In genomic region chr13:8995990-8996786, GRCm38 (mm10) we compare ENCODE assay signal across 7 mouse cellular contexts. TPM values are rescaled to one million over a fixed set of nuclear protein-coding genes. Genes with fewer than 3 reads are reported as not detected.
DNase-seq lines count a peak whose midpoint lies in the region; ATAC-seq lines count a peak whose summit lies in the region.

TSS of gene Gtpbp4 (minus strand) at chr13:8996083.

- no peaks in the 10 kb centered on the region for H3K9me3 ChIP-seq in embryonic facial prominence, embryonic 11.5 days (replicated peaks; ENCODE audit: control insufficient read depth, low read length)
- H3K9me3 ChIP-seq in limb, embryonic 10.5 days (replicated peaks) = no peaks in the 10 kb centered on the region
- no peaks in the 10 kb centered on the region for H3K9me3 ChIP-seq in midbrain, embryonic 13.5 days

- WGBS in embryonic facial prominence, embryonic 11.5 days = under 1% methylated on average over 51 of the region's 51 CpGs
- WGBS in limb, embryonic 10.5 days = 1% methylated on average over 51 of the region's 51 CpGs
- under 1% methylated on average over 51 of the region's 51 CpGs for WGBS in midbrain, embryonic 13.5 days

- H3K27me3 ChIP-seq in embryonic facial prominence, embryonic 11.5 days (ENCODE audit: control insufficient read depth, insufficient read depth, low read length) = no peaks in the 10 kb centered on the region
- H3K27me3 ChIP-seq in limb, embryonic 10.5 days (ENCODE audit: low read depth, poor library complexity, severe bottlenecking) = no peaks in the 10 kb centered on the region
- H3K27me3 ChIP-seq in midbrain, embryonic 13.5 days = no peaks in the 10 kb centered on the region

- no peaks in the 10 kb centered on the region; the same call in 1 of the 2 replicates for H3K36me3 ChIP-seq in embryonic facial prominence, embryonic 11.5 days (replicated peaks; ENCODE audit: control insufficient read depth, insufficient read depth, low read depth, low read length)
- H3K36me3 ChIP-seq in limb, embryonic 10.5 days = peaks cover 18% of the 10 kb centered on the region
- peaks cover 8% of the 10 kb centered on the region; the same call in 1 of the 2 replicates for H3K36me3 ChIP-seq in midbrain, embryonic 13.5 days

- peak within 1 kb of the TSS; percentile 88 for H3K9ac ChIP-seq in embryonic facial prominence, embryonic 11.5 days (replicated peaks; ENCODE audit: low read length)
- H3K9ac ChIP-seq in midbrain, embryonic 13.5 days (replicated peaks) = peak within 1 kb of the TSS; percentile 86

- H3K4me3 ChIP-seq in embryonic facial prominence, embryonic 11.5 days (ENCODE audit: low read depth, low read length) = peak within 1 kb of the TSS; percentile 97
- peak within 1 kb of the TSS; percentile 86 for H3K4me3 ChIP-seq in limb, embryonic 10.5 days
- H3K4me3 ChIP-seq in midbrain, embryonic 13.5 days (replicated peaks) = peak within 1 kb of the TSS; percentile 96

- peak; percentile 97 for ATAC-seq in embryonic facial prominence, embryonic 11.5 days (replicated peaks; ENCODE audit: insufficient number of reproducible peaks, low FRiP score, low TSS enrichment, low read depth)
- ATAC-seq in granulocyte monocyte progenitor cell, adult 5-6 weeks (replicated peaks; ENCODE audit: poor library complexity, severe bottlenecking) = peak; percentile 85
- peak; percentile 99 for ATAC-seq in midbrain, embryonic 13.5 days

- DNase-seq in adrenal gland, postnatal 14 days = peak; percentile 97
- peak; percentile 98 for DNase-seq in embryonic facial prominence, embryonic 11.5 days (ENCODE audit: low spot score)
- DNase-seq in kidney, adult 11 months = peak; percentile 97
- DNase-seq in limb, embryonic 10.5 days (ENCODE audit: low spot score) = peak; percentile 98
- DNase-seq in spleen, adult 12 weeks (ENCODE audit: low spot score) = peak; percentile 92

- peak within 1 kb of the TSS; percentile 59; the same call in 1 of the 2 replicates for H3K27ac ChIP-seq in embryonic facial prominence, embryonic 11.5 days (replicated peaks; ENCODE audit: low read depth, low read length)
- peak within 1 kb of the TSS; percentile 90 for H3K27ac ChIP-seq in limb, embryonic 10.5 days
- H3K27ac ChIP-seq in midbrain, embryonic 13.5 days = peak within 1 kb of the TSS; percentile 79

- peak within 1 kb of the TSS; percentile 77 for H3K4me2 ChIP-seq in embryonic facial prominence, embryonic 11.5 days (ENCODE audit: low read depth, low read length)
- peak within 1 kb of the TSS; percentile 93 for H3K4me2 ChIP-seq in midbrain, embryonic 13.5 days (replicated peaks)

- no peaks in the 10 kb centered on the region for H3K4me1 ChIP-seq in embryonic facial prominence, embryonic 11.5 days (ENCODE audit: control insufficient read depth, insufficient read depth, low read length)
- H3K4me1 ChIP-seq in limb, embryonic 10.5 days = peaks cover 10% of the 10 kb centered on the region
- H3K4me1 ChIP-seq in midbrain, embryonic 13.5 days (replicated peaks) = peaks cover 21% of the 10 kb centered on the region

RNA-seq across cellular contexts. Expression of gene Gtpbp4, which starts in this region (rescaled TPM):
- total RNA-seq in adrenal gland, postnatal 14 days (2021) = 59.5 and 65.7 TPM in 2 replicates
- 108 and 113 TPM in 2 replicates for polyA plus RNA-seq in embryonic facial prominence, embryonic 11.5 days (2014; fragmentation: Nextera tagmentation; extraction: Ambion mirVana)
- total RNA-seq in granulocyte monocyte progenitor cell, adult 5-6 weeks (2014; fragmentation: Nextera tagmentation) = 71.1 and 85.6 TPM in 2 replicates
- 155 and 169 TPM in 2 replicates for total RNA-seq in granulocyte monocyte progenitor cell, adult 5-6 weeks (2017)
- polyA plus RNA-seq in limb, embryonic 10.5 days (2016; fragmentation: Nextera tagmentation; extraction: Ambion mirVana) = 116 and 117 TPM in 2 replicates
- polyA plus RNA-seq in midbrain, embryonic 13.5 days (2015; fragmentation: Nextera tagmentation; extraction: Ambion mirVana) = 91.7 and 96.5 TPM in 2 replicates

Comparison
In these comparisons a context has a peak if more than half of its experiments do, and no peak if none do; other contexts are left out.
1. Peak in every context shown above with its lines: DNase-seq, ATAC-seq, H3K4me3 ChIP-seq and H3K27ac ChIP-seq.